Comparison of ENCODE assay signal across 22 mouse cellular contexts in the genomic region with DNA sequence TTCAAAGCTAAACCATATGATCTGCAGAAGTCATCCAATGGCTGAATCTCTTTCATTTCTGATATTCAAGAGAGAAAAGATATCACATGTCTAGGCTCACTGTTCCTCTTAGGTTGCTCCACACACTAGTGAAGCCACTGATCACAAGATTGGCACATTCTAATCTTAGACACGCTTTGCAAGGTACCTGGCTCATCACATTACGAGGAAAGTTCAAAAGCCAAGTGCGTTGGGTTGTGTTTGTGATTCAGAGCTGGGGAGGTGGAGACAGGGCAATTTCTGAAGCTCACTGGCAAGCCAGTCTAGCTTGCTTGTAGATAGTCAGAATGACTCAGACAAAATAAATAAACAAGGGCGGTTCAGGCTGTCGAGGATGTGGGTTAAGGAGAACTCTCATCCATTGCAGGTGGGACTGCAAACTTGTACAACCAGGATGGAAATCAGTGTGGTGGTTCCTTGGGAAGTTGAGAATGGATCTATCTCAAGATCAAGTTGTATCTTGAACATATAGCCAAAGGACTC. TPM values are rescaled to one million over a fixed set of nuclear protein-coding genes. Genes with fewer than 3 reads are reported as not detected.
DNase-seq lines count a peak whose midpoint lies in the region; ATAC-seq lines count a peak whose summit lies in the region.
"Had no signal": no experiment of that assay in that cellular context is flagged by ENCODE, and none has a peak within 500 bp of the region (broad histone marks: within the 10 kb centered on the region; RNA-seq: fewer than 3 reads in every experiment).

No protein-coding gene starts in this region.

- H3K9ac ChIP-seq in hindbrain, embryonic 12.5 days: no peak overlapping the region
- H3K9ac ChIP-seq: embryonic facial prominence, embryonic 12.5 days; embryonic facial prominence, embryonic 15.5 days; forebrain, postnatal 0 days; hindbrain, embryonic 13.5 days had no signal

- peak; percentile 37 for DNase-seq in heart, adult 11 months
- DNase-seq in heart, adult 8-10 months (ENCODE audit: low spot score): no peak
- peak; percentile 9 for DNase-seq in 3134 (ENCODE audit: extremely low read depth, insufficient read length, low spot score)
- DNase-seq in adipocyte (ENCODE audit: low spot score): peak; percentile 37
- peak; percentile 30 for DNase-seq in yolk sac, embryonic 10.5 days (ENCODE audit: low spot score)
- DNase-seq in left cerebral cortex, postnatal 36 days (ENCODE audit: low spot score in 2 of 2): no peak
- DNase-seq: adrenal gland, postnatal 10 days; gastrocnemius, postnatal 25 days; heart, adult 2 months had no signal

- H3K4me2 ChIP-seq in hindbrain, embryonic 12.5 days (replicated peaks): no peak overlapping the region
- H3K4me2 ChIP-seq: embryonic facial prominence, embryonic 12.5 days; embryonic facial prominence, embryonic 15.5 days; heart, embryonic 11.5 days; hindbrain, embryonic 13.5 days had no signal

- no peak overlapping the region for H3K4me3 ChIP-seq in hindbrain, embryonic 12.5 days
- H3K4me3 ChIP-seq: embryonic facial prominence, embryonic 12.5 days; embryonic facial prominence, embryonic 15.5 days; heart, adult 2 months; hindbrain, embryonic 13.5 days had no signal

- ATAC-seq in hindbrain, embryonic 12.5 days (ENCODE audit: low FRiP score): no peak
- ATAC-seq: activated CD4-positive, CD25-positive, alpha-beta regulatory T cell, adult 4 months; CD4-positive, CD25-positive, alpha-beta regulatory T cell, adult 4 months; forebrain, embryonic 14.5 days had no signal

- peaks cover 10% of the 10 kb centered on the region for H3K4me1 ChIP-seq in hindbrain, embryonic 12.5 days
- H3K4me1 ChIP-seq: embryonic facial prominence, embryonic 12.5 days; embryonic facial prominence, embryonic 15.5 days had no signal

- H3K27ac ChIP-seq in hindbrain, embryonic 12.5 days: no peak overlapping the region
- H3K27ac ChIP-seq: embryonic facial prominence, embryonic 12.5 days; embryonic facial prominence, embryonic 15.5 days; heart, adult 2 months; hindbrain, embryonic 13.5 days had no signal

- no peaks in the 10 kb centered on the region for H3K9me3 ChIP-seq in hindbrain, embryonic 12.5 days (replicated peaks)
- H3K9me3 ChIP-seq: embryonic facial prominence, embryonic 12.5 days; embryonic facial prominence, embryonic 15.5 days; hindbrain, embryonic 13.5 days had no signal

- intact Hi-C loops in left cerebral cortex, postnatal 36 days (cut with DNase I): no loop called here

- H3K27me3 ChIP-seq in hindbrain, embryonic 12.5 days: no peaks in the 10 kb centered on the region
- H3K27me3 ChIP-seq: embryonic facial prominence, embryonic 12.5 days; embryonic facial prominence, embryonic 15.5 days; hindbrain, embryonic 13.5 days had no signal

- 87% methylated on average over 5 of the region's 5 CpGs for WGBS in hindbrain, embryonic 12.5 days

- H3K36me3 ChIP-seq in hindbrain, embryonic 12.5 days: no peaks in the 10 kb centered on the region
- H3K36me3 ChIP-seq: embryonic facial prominence, embryonic 12.5 days; embryonic facial prominence, embryonic 15.5 days; hindbrain, embryonic 13.5 days had no signal

RNA-seq across cellular contexts. Expression of a gene that starts 28.6 kb away (rescaled TPM):
- 10 to 100 TPM; 21.8 to 30.5 (median 26.6) TPM for total RNA-seq in heart, adult 8-10 months (2022)
- polyA plus RNA-seq in hindbrain, embryonic 12.5 days (2016; fragmentation: Nextera tagmentation; extraction: Ambion mirVana): 56.0 and 57.1 TPM in 2 replicates
- total RNA-seq in left cerebral cortex, postnatal 36 days (2021): 10 to 100 TPM; 32.5 to 37.4 TPM

RNA-seq across cellular contexts. Expression of a gene that starts 38.7 kb away (rescaled TPM):
- total RNA-seq in heart, adult 8-10 months (2022): 1 to 10 TPM in 2 of 4 experiments, under 1 TPM in 2; 0.46 to 1.4 (median 0.90) TPM
- 1.3 and 1.6 TPM in 2 replicates for polyA plus RNA-seq in hindbrain, embryonic 12.5 days (2016; fragmentation: Nextera tagmentation; extraction: Ambion mirVana)
- total RNA-seq in left cerebral cortex, postnatal 36 days (2021): 1 to 10 TPM; 1.9 to 2.0 TPM
- total RNA-seq: common myeloid progenitor, adult 5-6 weeks; hematopoietic stem cell, adult 5-6 weeks; MEL had no signal
- polyA plus RNA-seq: C2C12; CD4-positive, CD25-positive, alpha-beta regulatory T cell, adult 4 months had no signal

Comparison
In these comparisons a context has a peak if more than half of its experiments do, and no peak if none do; other contexts are left out.
1. DNase-seq: peak in heart, adult 11 months (single experiment), 3134 (single experiment), adipocyte (single experiment) and yolk sac, embryonic 10.5 days (single experiment); none in heart, adult 8-10 months (single experiment) and left cerebral cortex, postnatal 36 days (0 of 2).